Mouse (Mus musculus) spleen, adult 2 months (tissue): ENCODE measurements at regions not wholly inside any gene's neighbourhood (a gene's known extent, or its start where the extent isn't known, plus 50 kb on each side); places are given as distances from the start of the nearest gene placed in this dataset.

Experiments
- DNase-seq, 2 experiments: peaks; one replicate each; pipeline versions ENCODE4 v3.0.0 to v3.0.0-alpha.2; 2012 to 2021; ENCODE audit warnings: low spot score in 2 of 2, low read depth in 1 of 2
- H3K27ac ChIP-seq: fragments of 200-500 bp; 2 replicates; pipeline ENCODE4 v1.5.1; 2012; ENCODE audit warnings: low read length, inconsistent platforms; ENCODE audit not compliant: insufficient read depth
- H3K27me3 ChIP-seq: fragments of 200-500 bp; 2 replicates; pipeline ENCODE4 v1.6.1; 2012; ENCODE audit warnings: mild to moderate bottlenecking, moderate library complexity, low read length, inconsistent platforms; ENCODE audit not compliant: control insufficient read depth, insufficient read depth
- H3K36me3 ChIP-seq: fragments of 200-500 bp; 2 replicates; pipeline ENCODE4 v1.6.1; 2012; ENCODE audit warnings: mild to moderate bottlenecking, low read length, inconsistent platforms; ENCODE audit not compliant: control insufficient read depth, insufficient read depth
- H3K4me1 ChIP-seq: fragments of 200-500 bp; 2 replicates; pipeline ENCODE4 v1.6.1; 2011; ENCODE audit warnings: inconsistent platforms; ENCODE audit not compliant: control insufficient read depth, insufficient read depth, insufficient read length
- H3K4me3 ChIP-seq: fragments of 200-500 bp; 2 replicates; pipeline ENCODE4 v1.5.1; 2011; ENCODE audit warnings: mild to moderate bottlenecking, inconsistent platforms; ENCODE audit not compliant: insufficient read depth, insufficient read length; ENCODE audit errors: extremely low read depth
- CTCF ChIP-seq: fragments of 200-500 bp; IDR thresholded peaks from 2 replicates; pipeline ENCODE4 v1.5.1; 2011; ENCODE audit warnings: mild to moderate bottlenecking, inconsistent platforms; ENCODE audit not compliant: insufficient read depth, insufficient read length, insufficient replicate concordance; ENCODE audit errors: extremely low read depth
- POLR2A ChIP-seq: fragments of 200-500 bp; IDR thresholded peaks from 2 replicates; pipeline ENCODE4 v1.6.1; 2011; ENCODE audit warnings: low read depth, low read length, inconsistent platforms
- WGBS: fragments of 180-500 bp; shearing (Covaris S2); methylation state at CpG from one replicate; pipeline ENCODE4 v1.1.7; 2018; 5-methylcytosine and 5-hydroxymethylcytosine counted together

DNA sequence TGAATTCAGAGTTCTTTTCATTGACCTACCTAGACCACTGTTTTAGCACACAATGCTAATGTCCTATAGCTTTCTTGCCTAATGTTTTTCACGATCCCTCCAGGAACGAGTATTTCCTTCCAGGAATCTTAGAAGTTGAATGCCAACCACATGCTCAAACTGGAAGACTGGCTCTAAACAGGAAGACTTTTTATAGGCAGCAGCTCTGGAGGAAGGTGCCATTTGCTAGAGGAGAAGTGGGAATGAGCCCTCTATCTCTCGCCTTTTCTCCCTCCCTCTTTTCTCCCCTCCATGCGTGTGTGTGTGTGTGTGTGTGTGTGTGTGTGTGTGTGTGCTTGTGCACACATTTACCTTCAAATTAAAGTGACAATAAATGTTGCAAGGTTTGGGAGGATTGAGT is 410.7 kb upstream of the Kdm8 start:
- 75% methylated on average over 4 of the region's 4 CpGs for WGBS
- H3K36me3 ChIP-seq, result no peaks in the 10 kb centered on the region

DNA sequence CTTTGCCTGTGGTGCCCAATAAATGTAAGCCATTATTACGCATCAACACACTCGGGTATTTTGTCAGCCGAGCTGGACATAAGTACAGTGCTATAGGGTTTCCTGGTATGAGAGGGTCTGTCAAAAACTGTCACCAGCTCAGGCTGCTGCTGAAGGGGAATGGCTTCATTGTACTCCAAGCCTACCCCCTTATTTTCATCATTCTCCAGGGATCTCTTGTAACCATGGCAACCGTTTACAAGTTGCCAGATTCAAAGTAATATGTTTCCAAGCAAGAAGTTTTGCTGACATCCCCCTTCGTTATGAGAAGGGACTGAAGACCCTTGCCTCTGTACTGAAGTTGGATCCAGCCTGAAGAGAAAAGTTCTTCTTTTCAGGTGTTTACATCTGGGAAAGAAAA is 410.3 kb upstream of the Kdm8 start:
- H3K4me1 ChIP-seq, result no peaks in the 10 kb centered on the region
- no peak overlapping the region for H3K27ac ChIP-seq
- no peak overlapping the region for H3K4me3 ChIP-seq
- TF ChIP-seq CTCF, result no peak
- no peak for TF ChIP-seq POLR2A
- DNase-seq, result no peak
- H3K36me3 ChIP-seq, result no peaks in the 10 kb centered on the region
- 88% methylated on average over 5 of the region's 5 CpGs for WGBS
- H3K27me3 ChIP-seq, result no peaks in the 10 kb centered on the region

More for the DNA sequence above, 410.7 kb upstream of the Kdm8 start:
- H3K4me3 ChIP-seq, result no peak overlapping the region
- H3K4me1 ChIP-seq, result no peaks in the 10 kb centered on the region
- H3K27me3 ChIP-seq, result no peaks in the 10 kb centered on the region
- TF ChIP-seq POLR2A, result no peak
- no peak for DNase-seq
- H3K27ac ChIP-seq, result no peak overlapping the region

DNA sequence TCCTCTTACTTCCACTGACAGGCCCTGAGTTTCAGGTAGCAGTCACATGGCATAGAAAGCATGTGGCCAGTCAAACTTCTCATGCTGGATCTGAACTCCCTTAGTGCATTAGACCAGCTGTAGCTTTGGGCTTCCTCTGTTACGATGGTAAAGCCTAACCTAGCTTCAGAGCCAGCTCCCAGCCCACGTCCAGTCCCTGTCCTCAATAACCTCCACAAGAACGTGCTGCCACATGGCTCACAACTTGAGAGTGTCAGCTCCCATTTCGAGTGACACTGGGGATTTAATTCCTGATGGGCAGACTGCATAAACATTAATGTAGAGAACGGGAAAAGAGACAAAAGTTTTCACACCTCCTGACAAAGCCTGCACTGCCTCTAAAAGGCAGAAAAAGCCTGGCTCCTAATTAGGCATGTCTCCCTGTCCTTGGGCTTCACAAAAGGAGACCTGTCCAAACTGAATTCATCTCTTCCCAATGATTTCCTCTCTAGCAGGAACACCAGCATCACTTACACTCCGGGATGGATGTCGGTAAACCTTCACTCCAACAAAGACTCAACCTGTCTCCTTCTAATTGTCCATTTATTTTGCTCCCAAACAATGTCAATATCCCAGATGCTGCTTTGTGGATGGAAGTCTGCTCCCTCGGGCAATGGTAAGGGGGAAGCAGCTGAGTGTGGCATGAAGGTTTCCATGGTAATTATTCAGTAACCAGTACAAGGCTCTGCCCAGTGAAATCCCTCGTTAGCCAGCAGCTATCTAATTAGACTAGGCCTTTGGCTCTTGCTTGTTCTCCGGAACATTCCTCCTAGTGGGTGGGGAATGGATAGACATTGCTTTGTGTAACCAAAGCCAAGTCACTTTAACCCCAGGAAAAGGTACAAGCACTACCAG is 408.1 kb upstream of the Kdm8 start:
- no peaks in the 10 kb centered on the region for H3K36me3 ChIP-seq
- H3K4me1 ChIP-seq, result no peaks in the 10 kb centered on the region
- no peaks in the 10 kb centered on the region for H3K27me3 ChIP-seq
- no peak for DNase-seq
- WGBS, result 74% methylated on average over 10 of the region's 10 CpGs
- H3K27ac ChIP-seq, result no peak overlapping the region
- no peak overlapping the region for H3K4me3 ChIP-seq
- TF ChIP-seq POLR2A (no peak), CTCF (no peak)

DNA sequence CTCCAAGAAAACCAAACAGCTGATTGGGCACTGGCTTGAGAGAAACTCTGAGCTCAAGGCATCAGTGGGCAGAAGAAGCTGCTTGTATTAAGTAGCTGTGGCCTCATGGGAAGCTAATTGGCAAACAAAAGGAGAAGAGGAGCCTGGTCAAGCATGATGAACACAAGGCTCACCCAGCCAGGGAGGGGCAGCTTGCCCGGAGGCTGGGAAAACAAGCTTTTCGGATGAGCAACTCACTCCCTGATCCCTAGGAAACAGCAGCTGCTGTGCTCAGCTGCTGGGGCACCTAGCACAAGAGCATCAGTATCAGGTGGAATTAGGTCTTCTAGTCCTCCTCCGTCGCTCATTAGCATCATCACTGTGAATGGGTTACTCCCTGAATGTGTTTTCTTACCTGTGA is 405.6 kb upstream of the Kdm8 start:
- TF ChIP-seq CTCF, result no peak
- TF ChIP-seq POLR2A, result no peak
- no peak for DNase-seq
- H3K4me1 ChIP-seq, result no peaks in the 10 kb centered on the region
- no peaks in the 10 kb centered on the region for H3K27me3 ChIP-seq
- WGBS, result 86% methylated on average over 4 of the region's 4 CpGs
- no peaks in the 10 kb centered on the region for H3K36me3 ChIP-seq
- no peak overlapping the region for H3K4me3 ChIP-seq
- no peak overlapping the region for H3K27ac ChIP-seq

DNA sequence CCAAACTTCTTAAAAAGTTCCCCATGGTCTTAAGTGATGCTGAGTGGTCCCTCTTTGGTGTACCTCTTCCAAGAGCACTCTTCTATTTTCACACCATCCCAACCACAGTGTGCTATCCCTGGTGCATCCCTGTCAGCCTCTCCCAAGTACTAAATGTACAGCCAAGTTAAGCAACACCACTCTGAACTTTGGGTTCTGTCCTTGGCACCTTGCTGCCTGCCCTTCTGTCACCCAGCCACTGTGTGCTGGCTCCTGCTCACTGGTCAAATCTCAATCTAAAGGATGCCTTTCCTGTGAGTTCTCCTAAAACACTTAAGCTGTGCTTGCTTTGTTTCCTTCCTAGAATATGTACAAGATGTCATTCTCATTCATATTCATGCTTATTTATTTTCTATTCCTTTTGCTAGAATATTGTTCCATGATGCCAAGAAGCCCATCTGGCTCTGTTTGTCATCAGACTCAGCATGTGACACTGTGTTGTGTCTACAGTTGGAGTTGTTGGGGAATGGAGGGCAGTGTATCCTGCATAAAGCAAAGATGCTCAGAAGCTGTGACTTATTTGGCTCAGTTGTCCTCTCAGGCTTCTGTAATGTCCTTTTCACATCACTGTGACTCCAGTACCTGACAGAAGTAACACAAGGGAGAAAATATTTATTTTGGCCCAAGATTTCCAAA is 388.4 kb upstream of the Kdm8 start:
- no peak overlapping the region for H3K27ac ChIP-seq
- H3K27me3 ChIP-seq, result no peaks in the 10 kb centered on the region
- no peaks in the 10 kb centered on the region for H3K36me3 ChIP-seq
- DNase-seq, result no peak
- H3K4me1 ChIP-seq, result no peaks in the 10 kb centered on the region
- no peak overlapping the region for H3K4me3 ChIP-seq
- TF ChIP-seq POLR2A (no peak), CTCF (no peak)

DNA sequence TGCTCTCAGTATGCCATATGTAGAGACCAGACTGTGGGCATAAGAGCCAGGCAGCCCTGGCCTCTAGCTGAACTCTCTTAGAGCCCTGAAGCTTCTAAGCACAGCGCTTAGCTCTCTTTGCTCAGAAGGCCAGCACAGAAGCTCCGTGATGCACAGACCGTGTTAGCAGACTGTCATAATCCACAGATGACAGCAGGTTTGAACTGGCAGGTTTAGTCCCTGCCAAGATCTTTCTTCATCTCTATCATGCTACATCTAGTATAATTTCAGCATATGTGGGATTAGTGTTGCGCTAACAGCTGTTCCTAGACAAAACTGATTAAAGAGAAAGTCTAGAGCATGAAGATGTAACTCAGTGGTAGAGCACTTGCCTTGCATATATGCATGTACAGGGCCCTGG is 342.0 kb upstream of the Kdm8 start:
- Histone ChIP-seq H3K27me3 (no peaks in the 10 kb centered on the region), H3K4me1 (no peaks in the 10 kb centered on the region), H3K27ac (no peak overlapping the region), H3K4me3 (no peak overlapping the region), H3K36me3 (no peaks in the 10 kb centered on the region)
- no peak for TF ChIP-seq CTCF
- no peak for TF ChIP-seq POLR2A
- WGBS, result 92% methylated on average over 4 of the region's 4 CpGs
- no peak for DNase-seq

DNA sequence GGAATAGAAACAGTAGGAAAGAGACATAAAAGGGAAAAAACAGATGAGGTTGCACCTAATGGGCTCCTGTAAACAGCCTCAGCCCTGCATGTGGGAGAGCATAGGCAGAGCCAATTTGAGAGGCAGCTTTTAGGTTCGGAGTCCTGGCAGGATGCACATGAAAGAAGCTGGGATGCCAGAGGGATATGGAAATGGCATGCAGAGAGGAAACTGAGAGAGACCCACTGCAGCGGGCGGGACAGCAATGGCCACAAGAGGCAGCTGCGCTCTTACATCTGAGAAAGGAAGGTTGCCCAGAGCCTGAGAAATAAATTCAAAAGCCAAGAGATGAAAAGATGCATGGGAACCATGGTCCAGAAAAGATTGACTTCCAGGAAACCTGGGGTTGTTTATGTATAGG is 340.5 kb upstream of the Kdm8 start:
- Histone ChIP-seq H3K27ac (no peak overlapping the region), H3K4me3 (no peak overlapping the region), H3K36me3 (no peaks in the 10 kb centered on the region), H3K27me3 (no peaks in the 10 kb centered on the region), H3K4me1 (no peaks in the 10 kb centered on the region)
- TF ChIP-seq POLR2A, result no peak
- no peak for TF ChIP-seq CTCF
- no peak for DNase-seq
- WGBS, result 74% methylated on average over 4 of the region's 4 CpGs
